Mouse (Mus musculus): ENCODE results near the gene Fsd1l.
"Not testable (repeated sequence)": the region's sequence is repeated elsewhere in the genome, so short reads cannot be mapped to it uniquely, and the experiment has no call there.

Fsd1l gene

DNA sequence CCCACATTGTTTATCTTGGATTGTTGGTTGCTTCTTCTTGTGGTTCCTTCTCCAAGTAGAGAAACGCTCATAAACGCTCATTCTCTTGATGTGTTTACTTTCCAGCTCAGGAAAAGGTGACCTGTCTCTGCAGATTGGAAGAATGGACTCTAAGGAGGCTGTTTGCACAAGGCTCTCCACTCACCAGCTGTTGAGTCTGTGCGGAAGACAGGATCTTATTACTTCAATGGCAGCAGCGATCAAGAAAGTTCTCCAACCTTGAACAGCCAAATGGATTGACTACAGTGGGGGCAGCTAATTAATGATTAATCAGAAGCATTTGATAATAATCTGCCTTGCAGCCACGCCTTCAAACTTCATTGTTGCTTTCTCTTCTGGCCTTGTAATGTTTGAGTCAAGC lies 9.8 kb upstream of the Fsd1l start:
- in situ Hi-C loops (cut with MboI; ENCODE audit: low pct_unique_long_range_greater_than_20kb in 1 of 2, low sequenced_read_pairs in 2 of 2, unreplicated experiment in 1 of 2): no loop called here

DNA sequence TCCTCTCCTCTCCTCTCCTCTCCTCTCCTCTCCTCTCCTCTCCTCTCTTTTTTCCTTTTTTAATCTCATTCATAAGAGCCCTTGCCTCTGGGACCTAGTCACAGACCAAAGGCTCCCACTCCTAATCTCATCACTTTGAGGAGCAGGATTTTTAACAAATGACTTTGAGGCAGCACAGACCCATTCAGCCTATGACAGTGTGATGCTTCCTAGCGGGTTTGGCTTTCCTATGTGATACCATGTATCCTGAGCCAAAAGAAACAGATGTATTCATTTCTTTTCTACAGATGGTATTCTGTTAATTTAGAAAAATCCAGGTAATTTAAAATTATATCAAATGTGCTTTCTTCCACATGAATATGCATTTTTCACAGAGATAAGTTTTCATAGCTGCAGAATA lies 7.6 kb upstream of the Fsd1l start:
- in situ Hi-C loops (cut with MboI; ENCODE audit: low pct_unique_long_range_greater_than_20kb in 1 of 2, low sequenced_read_pairs in 2 of 2, unreplicated experiment in 1 of 2): no loop called here

DNA sequence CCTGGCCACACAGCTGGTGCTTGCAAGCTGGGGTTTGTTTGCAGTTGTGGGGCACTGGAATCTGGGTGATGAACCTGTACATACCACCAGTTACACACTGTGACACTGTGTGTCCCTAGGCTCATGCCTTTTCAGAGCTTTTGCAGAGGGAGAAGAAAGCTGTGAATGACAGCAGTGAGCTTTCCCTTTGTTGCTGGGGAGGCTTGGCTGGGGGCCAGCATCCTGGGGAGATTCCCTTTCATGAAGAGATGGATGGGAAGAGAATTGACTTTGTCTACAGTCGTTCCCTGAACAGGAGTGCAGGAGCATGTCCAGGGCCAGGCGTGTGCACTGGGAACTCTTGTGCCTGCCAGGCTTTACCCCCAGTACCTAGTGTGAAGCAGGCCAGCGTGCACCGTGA lies 6.5 kb upstream of the Fsd1l start:
- in situ Hi-C loops (cut with MboI; ENCODE audit: low pct_unique_long_range_greater_than_20kb in 1 of 2, low sequenced_read_pairs in 2 of 2, unreplicated experiment in 1 of 2): no loop called here

DNA sequence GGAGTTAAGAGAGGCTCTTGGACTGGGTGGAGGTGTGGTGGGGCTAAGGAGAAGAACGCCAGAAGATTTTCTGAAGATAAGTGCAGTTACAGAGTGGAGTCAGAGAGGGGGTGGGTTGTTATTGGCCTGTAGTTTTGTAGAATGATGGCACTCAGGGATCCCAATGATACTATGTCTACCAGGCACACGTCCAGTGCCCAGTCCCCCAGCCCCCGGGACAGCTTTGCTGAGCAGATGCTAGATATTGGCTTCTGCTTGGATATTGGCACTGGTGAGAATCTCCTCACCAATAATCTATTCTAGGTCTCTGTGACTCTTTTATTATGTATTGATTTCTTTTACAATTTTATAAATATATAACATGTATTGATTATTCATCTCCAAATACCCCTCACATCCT lies 6.0 kb upstream of the Fsd1l start:
- in situ Hi-C loops (cut with MboI; ENCODE audit: low pct_unique_long_range_greater_than_20kb in 1 of 2, low sequenced_read_pairs in 2 of 2, unreplicated experiment in 1 of 2): no loop called here

DNA sequence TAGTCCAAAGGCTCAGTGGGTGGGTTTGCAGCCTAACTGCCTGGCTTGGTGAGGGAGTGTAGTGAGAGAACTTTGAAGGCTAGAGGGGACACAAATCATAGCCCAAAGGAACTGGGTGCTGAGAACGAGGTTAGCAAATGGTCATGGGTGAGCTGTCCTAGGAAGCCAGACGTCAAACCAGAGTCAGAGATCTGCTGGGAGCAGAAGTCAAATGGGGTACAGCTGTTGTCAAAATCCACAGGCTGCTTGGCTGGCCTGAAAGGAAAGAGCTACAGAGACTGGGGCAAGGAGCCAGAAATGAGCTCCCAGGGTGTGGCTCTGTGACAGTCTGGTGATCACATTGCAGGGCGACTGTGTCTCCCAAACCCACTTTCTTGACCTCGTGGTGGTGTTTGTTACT lies 2.3 kb upstream of the Fsd1l start:
- in situ Hi-C loops (cut with MboI; ENCODE audit: low pct_unique_long_range_greater_than_20kb in 1 of 2, low sequenced_read_pairs in 2 of 2, unreplicated experiment in 1 of 2): no loop called here

DNA sequence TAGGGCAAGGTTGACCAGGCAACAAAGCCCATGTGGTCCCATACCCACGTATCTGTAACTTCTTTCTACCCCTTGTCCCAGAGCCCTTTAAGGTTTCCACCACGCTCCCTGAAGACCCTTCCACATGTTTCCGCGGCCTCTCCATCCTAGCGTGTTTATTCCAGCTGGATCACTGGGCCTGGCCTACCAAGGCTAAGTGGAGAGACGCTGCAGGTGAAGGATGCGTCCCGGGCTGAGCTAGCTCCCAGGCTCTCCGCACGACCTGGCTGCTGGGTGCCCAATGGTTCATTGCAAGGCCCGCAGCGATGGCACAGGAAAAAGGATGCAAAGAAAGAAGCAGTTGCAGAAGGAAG lies 332 bp upstream of the Fsd1l start:
- in situ Hi-C loops (cut with MboI; ENCODE audit: low pct_unique_long_range_greater_than_20kb in 1 of 2, low sequenced_read_pairs in 2 of 2, unreplicated experiment in 1 of 2): no loop called here

DNA sequence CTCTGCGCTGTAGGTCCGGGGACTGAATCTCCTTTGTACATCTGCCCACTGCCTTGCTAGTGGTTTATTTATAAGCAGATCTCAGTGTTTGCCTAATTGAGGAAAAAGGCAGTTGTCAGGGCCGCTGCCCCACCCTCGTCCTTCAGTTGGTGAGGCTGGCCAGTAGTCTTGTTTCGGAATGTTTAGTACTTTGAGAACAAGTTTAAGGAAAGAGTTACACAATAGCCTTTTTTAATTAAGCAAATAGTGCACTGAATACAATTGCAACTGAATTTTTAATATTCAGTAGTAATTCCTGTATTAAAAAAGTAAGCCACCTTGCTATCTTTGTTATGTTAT lies 709 bp downstream of the Fsd1l start:
- in situ Hi-C loops (cut with MboI; ENCODE audit: low pct_unique_long_range_greater_than_20kb in 1 of 2, low sequenced_read_pairs in 2 of 2, unreplicated experiment in 1 of 2): no loop called here

DNA sequence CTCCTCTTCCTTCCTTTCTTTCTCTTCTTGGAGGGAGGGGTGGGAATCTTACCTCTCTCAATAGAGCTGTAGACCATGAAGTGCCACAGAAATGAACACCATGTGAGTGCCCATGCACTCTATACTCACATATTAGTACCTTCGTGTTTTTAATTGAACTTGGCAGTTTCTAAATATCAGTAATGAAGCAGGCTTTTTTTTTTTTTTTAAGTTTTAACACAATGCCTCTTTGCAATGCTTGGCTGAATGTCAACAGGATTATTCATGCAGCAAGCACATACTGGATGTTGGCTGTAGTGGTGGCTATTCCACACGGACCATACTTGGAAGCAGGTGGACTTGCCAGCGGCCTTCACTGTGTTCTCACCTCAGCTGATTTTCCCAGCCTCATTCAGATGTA lies 4.1 kb downstream of the Fsd1l start:
- in situ Hi-C loops (cut with MboI; ENCODE audit: low pct_unique_long_range_greater_than_20kb in 1 of 2, low sequenced_read_pairs in 2 of 2, unreplicated experiment in 1 of 2): no loop called here

DNA sequence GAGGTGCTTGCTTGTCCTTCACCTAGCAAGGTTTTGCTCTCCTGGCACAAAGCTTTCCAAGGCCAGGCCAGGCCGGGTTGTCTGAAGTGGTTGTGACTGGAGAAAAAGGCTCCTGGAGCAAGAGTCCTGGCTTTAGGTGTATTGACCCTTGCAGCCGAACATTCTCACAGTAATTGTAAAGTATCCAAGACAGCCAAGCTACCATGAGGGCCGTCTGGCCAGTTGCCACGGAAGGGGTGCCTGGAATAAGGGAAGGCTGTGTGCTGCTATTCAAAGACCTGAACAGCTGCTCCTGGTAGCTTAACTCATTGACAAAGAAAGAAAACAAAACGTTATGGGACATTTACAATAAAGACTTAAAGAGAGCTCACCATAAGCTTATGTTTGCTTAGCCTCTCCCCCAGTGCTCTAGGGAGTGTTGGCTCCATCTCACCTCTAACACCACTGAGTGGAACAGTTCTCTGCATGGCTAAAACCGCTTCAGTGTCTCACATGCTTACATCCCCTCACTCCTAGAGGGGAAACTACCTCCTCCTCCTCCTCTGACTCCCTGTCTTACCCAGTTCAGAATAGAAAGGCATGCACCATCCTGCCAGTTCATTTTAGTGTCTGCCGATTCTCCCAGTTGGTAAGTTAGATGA lies 6.1 kb downstream of the Fsd1l start:
- in situ Hi-C loops (cut with MboI; ENCODE audit: low pct_unique_long_range_greater_than_20kb in 1 of 2, low sequenced_read_pairs in 2 of 2, unreplicated experiment in 1 of 2): no loop called here

DNA sequence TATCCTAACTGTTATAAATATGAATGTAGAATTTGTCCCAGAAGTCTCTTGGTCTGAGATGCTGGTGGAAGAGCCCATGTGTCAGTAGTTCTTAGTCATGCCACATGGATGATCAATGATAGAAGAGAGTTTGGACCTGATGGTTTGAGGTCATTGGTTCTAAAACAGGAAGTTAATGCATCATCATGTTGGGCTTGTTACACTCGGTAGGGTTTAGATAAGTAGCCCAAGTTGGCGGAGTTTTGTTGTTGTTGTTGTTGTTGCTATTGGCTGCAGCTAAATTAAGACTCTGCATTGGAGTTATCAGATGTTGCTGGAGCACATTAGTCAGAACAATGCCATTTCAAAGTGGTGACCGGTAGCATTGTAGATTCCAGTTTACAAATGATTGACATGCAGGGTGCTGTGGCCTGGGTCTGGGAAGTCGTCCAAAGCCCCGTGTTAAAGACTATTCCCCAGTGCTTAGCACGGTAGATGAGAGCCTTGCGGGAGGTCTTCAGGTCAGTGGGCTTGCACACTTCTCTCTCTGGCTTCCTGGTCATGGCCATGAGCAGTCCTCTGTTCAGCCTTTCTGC lies 7.4 kb downstream of the Fsd1l start:
- in situ Hi-C loops (cut with MboI; ENCODE audit: low pct_unique_long_range_greater_than_20kb in 1 of 2, low sequenced_read_pairs in 2 of 2, unreplicated experiment in 1 of 2): no loop called here

DNA sequence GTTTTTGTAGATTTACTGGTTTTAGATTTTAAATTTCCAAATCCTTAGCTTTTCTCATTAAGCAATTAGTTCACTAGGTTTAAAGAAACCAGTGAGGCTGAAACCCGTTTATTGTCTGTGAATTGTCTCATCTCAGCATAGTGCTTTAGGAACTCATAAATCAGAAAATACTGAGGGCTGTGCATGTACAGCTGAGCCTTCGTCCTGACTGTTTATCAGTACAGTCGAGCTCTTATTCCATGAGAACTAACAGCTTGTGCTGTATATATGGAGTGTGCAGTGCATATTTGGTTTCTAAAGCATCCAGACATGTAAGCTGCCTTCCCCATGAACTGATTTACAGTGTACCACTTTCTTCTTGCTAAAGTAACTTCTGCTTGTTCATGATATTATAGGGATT lies 26.8 kb downstream of the Fsd1l start:
- in situ Hi-C loops (cut with MboI; ENCODE audit: low pct_unique_long_range_greater_than_20kb in 1 of 2, low sequenced_read_pairs in 2 of 2, unreplicated experiment in 1 of 2): no loop called here

DNA sequence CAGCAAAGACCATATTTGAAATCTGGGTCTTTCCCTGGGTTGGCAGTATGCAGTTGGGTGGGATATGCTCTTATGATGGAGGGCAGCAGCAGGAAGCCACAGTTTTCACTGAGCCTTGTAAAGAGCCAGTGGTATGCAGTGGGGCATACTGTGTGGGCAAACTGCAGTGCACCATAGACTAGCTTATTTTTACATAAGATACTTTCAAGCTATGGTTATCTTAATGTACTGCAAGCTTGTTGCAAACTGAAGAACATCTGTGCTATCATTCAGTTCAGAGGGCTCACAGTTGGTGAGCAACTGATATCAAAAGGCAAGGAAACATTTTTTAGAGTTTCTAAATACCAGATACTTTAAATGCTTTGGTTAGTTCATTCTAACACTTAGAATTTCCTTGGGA lies 29.4 kb downstream of the Fsd1l start:
- in situ Hi-C loops (cut with MboI; ENCODE audit: low pct_unique_long_range_greater_than_20kb in 1 of 2, low sequenced_read_pairs in 2 of 2, unreplicated experiment in 1 of 2): no loop called here

DNA sequence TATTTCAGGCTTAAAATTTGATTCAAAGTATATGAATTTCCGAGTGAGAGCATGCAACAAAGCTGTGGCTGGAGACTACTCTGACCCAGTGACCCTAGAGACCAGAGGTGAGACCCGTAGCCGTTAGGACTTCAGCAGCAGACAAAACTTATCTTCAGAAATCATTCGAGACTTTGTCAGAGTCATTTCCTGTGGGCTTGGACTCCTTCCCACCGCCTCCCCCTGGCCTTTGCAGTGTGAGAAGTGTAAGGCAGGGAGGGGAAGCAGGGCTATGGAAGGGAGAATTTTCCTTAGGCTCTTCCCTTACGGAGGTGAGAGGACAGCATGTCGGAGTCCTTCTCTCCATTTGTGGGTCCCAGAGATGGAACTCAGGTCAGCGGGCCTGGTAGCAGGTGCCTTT lies 50.8 kb downstream of the Fsd1l start:
- in situ Hi-C loops (cut with MboI; ENCODE audit: low pct_unique_long_range_greater_than_20kb in 1 of 2, low sequenced_read_pairs in 2 of 2, unreplicated experiment in 1 of 2): no loop called here

DNA sequence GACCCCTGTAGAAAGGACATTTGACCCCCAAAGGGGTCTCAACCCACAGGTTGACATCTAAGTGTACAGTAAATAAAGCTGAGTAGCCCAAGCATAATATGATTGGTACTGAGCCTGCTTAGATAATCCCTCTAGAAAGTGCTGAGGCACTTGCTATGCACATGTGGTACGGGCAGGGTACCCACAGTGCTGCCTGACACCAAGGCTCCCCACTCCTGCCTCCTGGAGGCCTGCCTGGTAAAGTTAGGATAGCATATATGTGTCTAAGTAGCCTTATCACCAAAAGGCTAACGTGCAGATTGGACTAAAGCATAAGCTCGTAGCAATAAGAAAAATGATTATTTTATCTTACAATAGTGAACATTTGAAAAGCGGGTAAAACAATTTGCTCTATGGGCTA lies 57.7 kb downstream of the Fsd1l start:
- in situ Hi-C loops (cut with MboI; ENCODE audit: low pct_unique_long_range_greater_than_20kb in 1 of 2, low sequenced_read_pairs in 2 of 2, unreplicated experiment in 1 of 2): no loop called here

DNA sequence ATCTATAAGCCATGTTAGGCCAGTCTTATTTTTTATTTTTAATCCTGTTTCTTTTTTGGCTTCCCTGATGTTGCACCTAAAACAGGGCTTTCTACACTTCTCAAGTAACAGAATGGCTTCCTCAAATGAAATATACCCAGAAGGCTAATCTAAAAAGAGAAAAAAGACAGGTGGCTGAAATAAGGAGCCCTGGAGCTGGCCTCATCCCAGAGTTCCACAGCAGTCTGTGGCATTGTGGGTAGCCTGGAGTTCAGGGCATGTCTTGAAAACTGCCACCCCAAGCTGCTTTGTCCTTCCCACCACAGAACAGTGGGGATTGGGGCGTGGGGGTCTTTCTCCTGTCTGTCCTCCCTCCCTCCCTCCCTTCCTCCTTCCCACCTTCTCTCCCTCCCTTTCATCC lies 60.1 kb downstream of the Fsd1l start:
- in situ Hi-C loops (cut with MboI; ENCODE audit: low pct_unique_long_range_greater_than_20kb in 1 of 2, low sequenced_read_pairs in 2 of 2, unreplicated experiment in 1 of 2): no loop called here

DNA sequence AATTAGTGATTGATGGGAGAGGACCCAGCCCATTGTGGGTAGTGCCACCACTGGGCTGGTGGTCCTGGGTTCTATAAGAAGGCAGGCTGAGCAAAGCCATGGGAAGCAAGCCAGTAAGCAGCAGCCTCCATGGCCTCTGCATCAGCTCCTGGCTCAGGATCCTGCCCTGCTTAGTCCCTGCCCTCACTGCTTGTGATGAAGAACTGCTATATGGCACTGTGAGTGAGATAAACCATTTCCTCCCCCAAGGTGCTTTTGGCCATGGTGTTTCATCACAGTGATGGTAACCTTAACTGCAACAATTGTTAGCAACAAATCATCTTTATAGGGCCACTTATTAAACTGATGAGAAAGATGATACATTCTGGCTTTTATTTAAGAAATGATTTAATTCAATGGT lies 77.9 kb downstream of the Fsd1l start:
- in situ Hi-C loops (cut with MboI; ENCODE audit: low pct_unique_long_range_greater_than_20kb in 1 of 2, low sequenced_read_pairs in 2 of 2, unreplicated experiment in 1 of 2): not testable (repeated sequence)

DNA sequence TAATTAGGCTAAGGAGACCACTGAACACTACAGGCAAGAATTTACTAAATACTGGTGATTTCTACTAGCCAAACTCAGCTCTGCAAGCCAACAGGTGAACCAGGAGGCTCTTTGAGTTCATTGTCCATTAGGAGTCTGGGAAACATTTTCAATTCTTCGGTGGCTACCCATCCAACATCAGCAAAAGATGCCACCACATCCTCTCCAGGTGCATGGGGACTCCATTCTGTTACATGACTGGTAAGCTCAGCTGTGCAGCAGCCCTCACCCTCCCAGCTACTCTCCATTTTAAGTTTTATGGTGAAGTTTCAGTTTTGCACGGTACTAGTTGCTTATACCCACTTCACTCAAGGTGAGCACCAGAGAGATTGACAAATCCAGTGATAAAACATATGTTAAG lies 78.8 kb downstream of the Fsd1l start:
- in situ Hi-C loops (cut with MboI; ENCODE audit: low pct_unique_long_range_greater_than_20kb in 1 of 2, low sequenced_read_pairs in 2 of 2, unreplicated experiment in 1 of 2): no loop called here

DNA sequence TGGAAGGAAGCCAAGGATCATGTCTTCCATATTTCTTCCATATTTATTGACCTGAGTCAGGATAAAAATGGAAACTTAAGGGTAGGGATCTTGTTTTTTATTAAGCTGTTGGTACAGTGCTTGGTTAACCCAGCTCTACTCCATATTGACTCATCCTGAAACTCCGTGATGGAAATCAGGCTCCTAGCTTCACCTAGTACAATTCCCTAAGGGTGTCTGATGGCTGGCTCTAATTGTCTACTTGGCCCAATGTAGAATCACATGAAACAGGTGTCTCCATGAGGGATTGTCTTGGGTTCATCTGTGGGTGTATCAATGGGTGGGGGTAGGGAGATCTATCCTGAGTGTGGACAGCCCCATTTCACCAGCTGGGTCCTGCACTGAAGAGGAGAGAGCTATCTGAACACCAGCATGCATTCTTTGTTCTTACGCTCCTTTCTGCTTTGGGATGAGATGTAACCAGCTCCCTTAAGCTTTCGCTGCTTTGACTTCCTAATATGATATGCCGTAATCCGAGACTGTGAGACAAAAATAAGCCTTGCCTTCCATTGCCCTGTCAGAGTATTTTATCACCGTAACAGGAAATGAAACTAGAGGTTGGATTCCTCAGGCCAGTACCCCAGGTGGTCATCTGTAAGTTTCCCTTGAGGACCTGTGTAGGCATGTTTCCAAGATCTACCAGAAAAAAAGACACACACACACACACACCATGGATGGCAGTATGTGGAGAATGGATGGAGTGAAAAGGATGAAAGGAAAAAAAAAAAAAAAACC lies 79.5 kb downstream of the Fsd1l start:
- in situ Hi-C loops (cut with MboI; ENCODE audit: low pct_unique_long_range_greater_than_20kb in 1 of 2, low sequenced_read_pairs in 2 of 2, unreplicated experiment in 1 of 2): no loop called here

DNA sequence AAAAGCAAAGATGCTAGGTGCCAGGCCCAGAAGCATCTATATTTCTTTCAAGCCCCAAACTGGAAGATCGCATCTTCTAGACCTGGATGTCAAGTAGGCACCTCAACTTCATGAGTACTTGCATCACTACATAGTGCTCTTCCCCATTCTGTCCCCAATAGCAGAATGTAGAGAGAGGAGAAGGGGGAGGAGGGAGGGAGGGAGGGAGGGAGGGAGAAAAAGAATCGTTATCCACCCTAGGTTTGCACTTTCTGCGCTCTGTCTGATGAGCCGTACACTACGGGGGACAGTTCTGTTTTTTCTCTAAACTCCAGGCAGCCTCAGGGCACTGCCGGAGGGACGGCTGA lies 82.4 kb downstream of the Fsd1l start, which contains the start of gene Fktn:
TSS of gene Fktn (plus strand) at position 295 of the 347 bp plus-strand sequence.
- in situ Hi-C loops (cut with MboI; ENCODE audit: low pct_unique_long_range_greater_than_20kb in 1 of 2, low sequenced_read_pairs in 2 of 2, unreplicated experiment in 1 of 2): no loop called here

DNA sequence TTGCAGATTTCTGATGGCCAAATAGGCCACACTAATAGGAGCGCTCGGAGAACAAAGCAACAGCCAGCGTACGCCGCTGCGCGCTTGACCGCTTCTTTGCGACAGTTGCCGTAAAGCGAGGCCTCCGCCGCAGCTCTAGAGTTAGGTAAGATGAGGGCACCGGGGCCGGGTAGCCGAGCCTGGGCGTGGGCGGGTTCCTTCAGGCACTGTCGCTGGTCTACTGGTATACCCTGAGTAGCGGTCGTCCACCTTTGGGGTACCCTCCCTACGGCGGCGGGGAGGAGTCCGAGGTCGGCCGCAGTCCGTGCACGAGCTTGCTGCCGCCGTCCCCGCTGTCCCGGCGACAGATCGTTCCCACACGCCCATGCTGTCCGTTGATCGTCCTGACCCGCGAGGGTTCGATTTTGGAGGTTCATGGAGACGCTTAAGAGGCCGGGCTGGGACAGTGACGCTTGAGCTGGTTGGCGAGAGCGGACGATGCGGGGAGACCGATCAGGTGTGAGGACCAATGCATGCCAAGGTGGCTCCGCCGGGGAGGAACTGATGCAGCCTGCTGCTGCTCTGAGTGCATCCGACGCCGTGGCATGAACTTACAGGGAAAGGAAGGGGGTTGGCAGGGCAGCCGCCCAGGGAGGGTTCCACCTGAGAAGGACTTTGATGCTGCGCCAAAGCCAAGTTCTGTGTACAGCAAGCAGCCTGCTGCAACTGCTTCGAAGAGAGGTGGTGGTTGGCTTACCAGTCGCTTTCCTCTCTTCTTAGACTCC lies 83.0 kb downstream of the Fsd1l start:
- in situ Hi-C loops (cut with MboI; ENCODE audit: low pct_unique_long_range_greater_than_20kb in 1 of 2, low sequenced_read_pairs in 2 of 2, unreplicated experiment in 1 of 2): no loop called here
